Mouse (Mus musculus) retina, postnatal 7 days (tissue): ENCODE results near the gene Hmg20a.

Experiments used
- DNase-seq: peaks from one replicate; pipeline ENCODE4 v3.0.0-alpha.2; 2012; ENCODE audit warnings: low read depth, low spot score

The Hmg20a gene

DNA sequence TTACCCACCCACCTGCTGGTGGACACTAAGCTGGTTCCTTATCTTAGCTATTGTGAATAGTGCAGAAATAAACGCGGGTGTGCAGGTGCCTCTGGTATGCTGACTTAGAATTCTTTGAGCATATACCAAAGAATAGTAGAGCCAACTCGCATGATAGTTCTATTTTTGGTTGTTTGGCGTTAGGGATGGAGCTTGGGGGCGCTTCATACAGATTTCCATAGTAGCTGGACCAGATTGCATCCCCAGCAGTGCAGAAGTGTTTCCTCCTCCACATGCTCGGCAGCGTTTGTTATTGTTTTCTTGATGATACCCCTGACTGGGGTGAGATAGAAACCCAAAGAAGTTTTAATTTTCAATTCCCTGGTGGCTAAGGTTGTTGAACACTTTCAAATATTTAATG is 21.3 kb downstream of the Hmg20a start:
- no peak for DNase-seq

DNA sequence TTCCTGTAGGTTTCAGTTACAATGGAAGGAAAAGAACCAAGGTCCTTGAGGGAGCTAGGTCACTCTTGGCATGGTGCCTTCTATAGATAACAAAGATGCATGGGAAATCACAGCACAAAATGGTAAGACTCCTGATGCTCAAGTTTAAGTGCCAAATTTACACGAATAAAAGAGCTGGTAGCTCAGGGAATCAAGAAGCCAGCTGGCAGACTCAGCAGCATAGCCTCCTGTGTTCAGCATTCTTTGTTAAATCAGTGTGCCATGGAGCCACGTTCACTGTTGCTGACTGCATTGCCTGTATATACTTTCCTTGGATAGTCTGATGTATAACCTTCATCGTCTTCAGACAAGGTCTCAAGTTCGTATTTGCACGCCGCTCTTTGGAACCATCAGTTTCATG is 33.2 kb downstream of the Hmg20a start:
- DNase-seq, result no peak

- no peak for DNase-seq
These were observed 34.8 kb downstream of the Hmg20a start for GRCm38 (mm10) chr9:56453038-56453815.

- DNase-seq, result no peak
These were observed 38.0 kb downstream of the Hmg20a start for GRCm38 (mm10) chr9:56456426-56456825.

DNA sequence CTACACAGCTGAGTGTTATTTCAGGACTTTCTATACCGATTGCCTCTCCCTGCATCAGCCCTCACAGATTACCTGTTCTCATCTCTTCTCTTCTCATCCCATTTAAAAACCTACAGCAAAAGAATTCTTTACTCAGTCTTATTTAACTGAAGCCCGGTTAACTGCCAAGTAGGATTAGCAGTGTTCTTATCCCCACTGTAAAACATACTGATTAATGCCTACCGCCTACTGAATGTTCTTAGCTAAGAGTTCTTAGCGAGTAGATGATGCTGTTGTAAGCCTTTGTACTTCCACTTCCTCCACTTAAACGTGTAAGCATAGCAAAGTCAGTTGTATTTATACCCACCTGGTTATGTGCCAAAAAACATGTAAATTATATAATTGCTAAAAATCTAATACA is 42.6 kb downstream of the Hmg20a start:
- DNase-seq, result no peak

- no peak for DNase-seq
These were observed 44.2 kb downstream of the Hmg20a start for GRCm38 (mm10) chr9:56462606-56463005.

DNA sequence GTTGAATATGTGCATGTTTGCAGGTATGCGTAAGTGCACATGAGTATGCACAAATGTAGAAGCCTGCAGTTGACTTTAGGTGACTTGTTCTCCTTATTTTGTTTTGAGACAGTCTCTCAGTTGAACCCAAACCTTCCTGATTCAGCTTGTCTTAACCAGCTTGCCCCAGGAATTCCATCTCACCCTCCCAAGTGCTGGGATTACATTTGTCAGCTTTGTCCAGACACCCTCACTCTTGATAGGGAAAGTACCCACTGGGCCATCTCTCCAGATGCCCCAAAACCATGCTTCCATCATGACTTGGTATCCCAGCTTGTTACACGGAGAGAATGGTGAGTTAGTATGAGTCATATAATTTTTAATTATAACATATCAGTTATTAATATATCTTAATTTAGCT is 44.6 kb downstream of the Hmg20a start:
- no peak for DNase-seq

GRCm38 (mm10) chr9:56463686-56464515 is 45.5 kb downstream of the Hmg20a start:
- no peak for DNase-seq

DNA sequence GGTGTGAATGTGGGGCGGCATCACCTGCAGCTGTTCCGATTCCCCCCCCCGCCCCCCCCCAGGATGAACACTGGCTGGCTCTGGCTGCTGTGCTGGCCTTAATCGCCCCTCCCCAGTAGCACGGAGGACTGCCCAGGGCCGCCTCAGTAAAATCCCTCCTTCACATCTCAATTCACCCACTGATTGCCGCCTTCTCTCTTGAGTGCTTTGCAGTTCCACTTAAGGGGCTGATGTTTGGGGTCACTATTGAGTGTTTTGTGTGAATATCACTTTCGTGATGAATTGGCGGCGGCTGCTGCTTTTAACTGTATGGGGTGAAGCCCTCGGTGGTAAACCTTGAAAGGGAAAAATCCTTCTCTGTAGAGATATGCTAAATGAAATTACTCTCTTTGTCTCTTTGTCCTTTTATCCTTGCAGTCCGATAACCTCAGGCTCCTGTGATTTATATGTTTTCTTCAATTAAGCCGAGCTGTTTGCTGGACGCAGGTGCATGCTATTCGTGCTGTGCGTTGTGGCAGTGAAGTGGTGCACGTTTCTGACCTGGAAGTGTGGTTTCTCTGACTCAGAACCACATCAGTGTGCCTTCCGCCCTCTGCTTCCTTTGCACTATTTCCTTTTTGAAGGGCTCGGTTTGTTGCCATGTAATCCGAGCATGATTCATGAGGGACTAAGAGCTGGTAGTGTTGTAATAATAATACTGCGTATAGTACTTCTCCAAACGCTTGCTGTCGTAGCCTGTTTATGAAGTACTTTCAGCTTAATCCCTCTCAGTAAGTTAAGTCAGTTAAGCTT is 46.6 kb downstream of the Hmg20a start:
- no peak for DNase-seq

DNA sequence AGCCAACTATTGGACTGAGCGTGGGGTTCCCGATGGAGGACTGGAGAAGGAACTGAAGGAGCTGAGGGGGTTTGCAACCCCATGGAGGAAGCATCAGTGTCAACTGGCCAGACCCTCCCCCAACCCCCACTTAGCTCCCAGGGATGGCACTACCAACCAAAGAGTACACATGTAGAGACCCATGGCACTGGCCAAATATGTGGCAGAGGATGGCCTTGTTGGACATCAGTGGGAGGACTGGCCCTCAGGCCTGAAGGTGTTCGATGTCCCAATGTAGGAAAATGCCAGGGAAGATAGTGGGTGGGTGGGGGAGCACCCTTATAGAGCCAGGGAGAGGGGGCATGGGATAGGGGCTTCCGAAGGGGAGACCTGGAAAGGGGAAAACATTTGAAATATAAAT is 47.8 kb downstream of the Hmg20a start:
- DNase-seq, result no peak

DNA sequence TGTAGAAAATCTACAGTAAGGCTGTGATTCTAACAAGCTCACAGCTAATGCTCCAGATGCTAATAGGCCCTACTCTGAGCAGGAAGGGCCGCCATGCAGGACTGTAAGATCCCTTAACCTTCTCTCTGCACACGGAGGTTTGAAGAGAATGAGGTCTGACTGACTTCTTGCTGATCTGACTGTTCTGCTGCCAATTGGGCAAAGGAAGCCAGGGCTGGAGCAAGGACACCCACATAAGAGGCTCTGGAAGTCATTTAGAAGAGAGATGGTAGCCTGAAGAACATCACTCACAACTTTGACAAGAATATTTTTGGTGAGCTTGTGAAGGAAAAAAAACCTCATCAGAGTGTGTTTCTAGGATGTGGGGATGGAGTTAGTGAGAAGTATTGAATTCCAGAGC is 51.2 kb downstream of the Hmg20a start:
- no peak for DNase-seq

- DNase-seq, result no peak
These were observed 51.9 kb downstream of the Hmg20a start for GRCm38 (mm10) chr9:56470291-56470690.

- DNase-seq, result no peak
These were observed 60.7 kb downstream of the Hmg20a start for GRCm38 (mm10) chr9:56478975-56479647.

DNA sequence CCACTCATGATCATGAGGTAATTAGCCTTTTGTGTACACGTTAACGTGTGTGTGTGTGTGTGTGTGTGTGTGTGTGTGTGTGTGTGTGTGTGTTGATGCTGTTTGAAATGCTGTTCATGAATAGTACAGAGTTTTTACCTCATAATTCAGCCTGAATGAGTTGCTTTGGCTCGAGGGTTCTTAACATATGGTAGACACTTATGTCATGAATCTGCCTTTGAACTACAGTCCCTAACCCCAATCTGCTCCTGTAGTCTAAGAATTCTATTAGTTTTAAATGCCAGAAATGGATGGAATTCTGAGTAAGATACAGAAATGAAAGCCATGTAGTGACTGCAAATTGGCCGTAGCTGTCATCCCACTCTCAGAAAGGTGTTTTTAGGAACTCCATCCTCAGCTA is 64.2 kb downstream of the Hmg20a start:
- DNase-seq, result no peak

GRCm38 (mm10) chr9:56485423-56485822 is 67.0 kb downstream of the Hmg20a start:
- DNase-seq, result no peak

- DNase-seq, result no peak
These were observed 67.7 kb downstream of the Hmg20a start for GRCm38 (mm10) chr9:56486158-56486557.

- DNase-seq, result no peak
These were observed 69.2 kb downstream of the Hmg20a start for GRCm38 (mm10) chr9:56487651-56488050.

GRCm38 (mm10) chr9:56492391-56492790 is 74.0 kb downstream of the Hmg20a start:
- no peak for DNase-seq

GRCm38 (mm10) chr9:56492916-56493315 is 74.5 kb downstream of the Hmg20a start:
- DNase-seq, result no peak

DNA sequence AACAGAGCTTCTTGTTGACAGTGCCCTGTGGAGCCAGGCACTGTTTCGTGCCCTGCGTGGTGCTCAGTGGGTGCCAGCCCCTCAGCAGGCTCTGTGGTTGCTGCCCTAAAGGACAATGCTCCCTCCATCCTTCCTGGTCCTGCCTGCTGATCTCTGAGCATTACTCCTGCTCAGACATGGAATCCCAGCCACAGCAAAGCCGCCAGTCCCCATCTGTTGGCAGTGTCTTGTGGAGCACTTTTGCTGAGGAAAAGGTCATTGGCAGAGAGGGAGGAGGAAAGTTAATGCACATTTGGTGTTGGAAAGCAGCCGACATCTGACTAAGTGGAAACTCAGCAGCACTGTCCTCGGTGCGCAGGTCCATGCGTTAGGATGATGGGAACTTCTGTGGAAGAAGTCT is 76.7 kb downstream of the Hmg20a start:
- DNase-seq, result no peak

DNA sequence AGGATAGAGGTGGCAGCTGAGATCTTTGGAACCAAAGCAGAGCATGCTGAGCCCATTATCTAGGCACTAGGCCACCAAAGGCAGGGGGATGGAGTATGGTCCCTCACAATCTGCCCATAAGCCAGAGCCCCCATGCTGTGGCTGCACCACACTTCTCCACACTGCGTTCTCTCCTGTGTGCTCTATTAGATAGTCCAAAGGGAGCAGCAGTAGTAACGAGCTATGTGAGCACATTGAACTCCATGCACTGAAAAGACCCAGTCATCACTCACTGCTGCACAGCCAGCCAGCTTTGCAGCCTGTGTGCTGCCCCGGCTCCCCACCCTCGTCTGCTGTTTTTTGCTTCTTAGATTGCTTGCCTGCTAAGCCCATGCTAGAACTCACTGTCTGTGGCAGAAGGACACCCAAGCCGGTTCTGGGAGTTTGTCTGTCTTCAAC is 77.4 kb downstream of the Hmg20a start:
- DNase-seq, result no peak

- DNase-seq, result no peak
These were observed 78.2 kb downstream of the Hmg20a start for GRCm38 (mm10) chr9:56496567-56496966.
